Mouse (Mus musculus) limb, embryonic 12.5 days (tissue): ENCODE measurements around the gene Dgkq. TPM values are rescaled to one million over a fixed set of nuclear protein-coding genes. Genes with fewer than 3 reads are reported as not detected.

ENCODE experiments used
- ATAC-seq: fragments of 200-750 bp; cut with Nextera tagmentation; 2 replicates; pipeline ENCODE4 v1.8.0; 2017; ENCODE audit warnings: low read depth, moderate TSS enrichment; ENCODE audit not compliant: insufficient number of reproducible peaks, insufficient read depth, low FRiP score, low TSS enrichment
- H3K27ac ChIP-seq: fragments of 300-500 bp; sonication (generic); 2 replicates; pipeline ENCODE4 v1.5.1; 2016; ENCODE audit warnings: mild to moderate bottlenecking, moderate library complexity
- H3K27me3 ChIP-seq: fragments of 300-500 bp; sonication (generic); 2 replicates; pipeline ENCODE4 v1.6.1; 2016; ENCODE audit warnings: mild to moderate bottlenecking, moderate library complexity
- H3K36me3 ChIP-seq: fragments of 300-500 bp; sonication (generic); 2 replicates; pipeline ENCODE4 v1.6.1; 2016; ENCODE audit warnings: mild to moderate bottlenecking, moderate library complexity
- H3K4me1 ChIP-seq: fragments of 300-500 bp; sonication (generic); replicated peaks from 2 replicates; pipeline ENCODE4 v1.6.1; 2016
- H3K4me2 ChIP-seq: fragments of 300-500 bp; sonication (generic); 2 replicates; pipeline ENCODE4 v1.6.1; 2016; ENCODE audit warnings: mild to moderate bottlenecking, moderate library complexity
- H3K4me3 ChIP-seq: fragments of 300-500 bp; sonication (generic); replicated peaks from 2 replicates; pipeline ENCODE4 v1.5.1; 2016; ENCODE audit warnings: mild to moderate bottlenecking
- H3K9ac ChIP-seq: fragments of 300-500 bp; sonication (generic); replicated peaks from 2 replicates; pipeline ENCODE4 v1.6.1; 2016; ENCODE audit warnings: mild to moderate bottlenecking, moderate library complexity
- H3K9me3 ChIP-seq: fragments of 300-500 bp; sonication (generic); 2 replicates; pipeline ENCODE4 v1.6.1; 2016; ENCODE audit warnings: mild to moderate bottlenecking, moderate library complexity
- WGBS: fragments of 180-500 bp; shearing (Covaris S2); methylation state at CpG from one replicate; pipeline ENCODE4 v1.1.7; 2016; 5-methylcytosine and 5-hydroxymethylcytosine counted together
- polyA plus RNA-seq: library from polyadenylated mRNA; unstranded; fragments of >200 nt; fragmentation: Nextera tagmentation; extraction: Ambion mirVana; gene quantifications from 2 replicates; pipeline ENCODE4 v1.2.1, GENCODE M21; 2016

Dgkq gene
- polyA plus RNA-seq, 1 experiment from 2014 or later, result 17.6 TPM

GRCm38 (mm10) chr5:108654444-108654990 is 15.0 kb downstream of the Dgkq start:
- ATAC-seq, result no peak
- H3K36me3 ChIP-seq, result peaks cover 68% of the 10 kb centered on the region
- WGBS, result 93% methylated on average over 10 of the region's 10 CpGs

GRCm38 (mm10) chr5:108653341-108653740 is 16.1 kb downstream of the Dgkq start:
- no peak overlapping the region for H3K27ac ChIP-seq
- no peaks in the 10 kb centered on the region for H3K4me1 ChIP-seq
- peaks cover 80% of the 10 kb centered on the region for H3K36me3 ChIP-seq
- no peaks in the 10 kb centered on the region for H3K27me3 ChIP-seq
- H3K9me3 ChIP-seq, result no peaks in the 10 kb centered on the region
- no peak overlapping the region for H3K4me2 ChIP-seq
- no peak for ATAC-seq
- no peak overlapping the region for H3K4me3 ChIP-seq
- no peak overlapping the region for H3K9ac ChIP-seq
- WGBS, result 89% methylated on average over 6 of the region's 6 CpGs

More at GRCm38 (mm10) chr5:108654444-108654990, 15.0 kb downstream of the Dgkq start:
- Histone ChIP-seq H3K9ac (no peak overlapping the region), H3K27ac (no peak overlapping the region), H3K27me3 (no peaks in the 10 kb centered on the region), H3K4me3 (no peak overlapping the region), H3K9me3 (no peaks in the 10 kb centered on the region), H3K4me2 (no peak overlapping the region), H3K4me1 (peaks cover 9% of the 10 kb centered on the region)

- Histone ChIP-seq H3K4me2 (no peak overlapping the region), H3K36me3 (peaks cover 81% of the 10 kb centered on the region), H3K9me3 (no peaks in the 10 kb centered on the region), H3K4me3 (no peak overlapping the region), H3K27me3 (no peaks in the 10 kb centered on the region), H3K9ac (no peak overlapping the region), H3K4me1 (no peaks in the 10 kb centered on the region), H3K27ac (no peak overlapping the region)
- ATAC-seq, result peak; percentile 32; the same call in 1 of the 2 replicates
- 58% methylated on average over 1 of the region's 1 CpGs for WGBS
These were observed 17.6 kb downstream of the Dgkq start for GRCm38 (mm10) chr5:108651823-108652222.

- Histone ChIP-seq H3K4me3 (no peak overlapping the region), H3K4me2 (no peak overlapping the region), H3K9ac (no peak overlapping the region), H3K4me1 (no peaks in the 10 kb centered on the region), H3K27me3 (no peaks in the 10 kb centered on the region), H3K36me3 (peaks cover 81% of the 10 kb centered on the region), H3K27ac (no peak overlapping the region), H3K9me3 (no peaks in the 10 kb centered on the region)
- WGBS, result 85% methylated on average over 5 of the region's 5 CpGs
- ATAC-seq, result no peak
These were observed 18.2 kb downstream of the Dgkq start for GRCm38 (mm10) chr5:108651136-108651720.

GRCm38 (mm10) chr5:108650341-108650740 is 19.1 kb downstream of the Dgkq start:
- WGBS, result 84% methylated on average over 7 of the region's 7 CpGs
- Histone ChIP-seq H3K9ac (0 out of 2 replicates have a peak overlapping the region, but pooled peaks have one; percentile 12), H3K27me3 (no peaks in the 10 kb centered on the region), H3K4me3 (no peak overlapping the region), H3K27ac (no peak overlapping the region), H3K36me3 (peaks cover 81% of the 10 kb centered on the region), H3K9me3 (no peaks in the 10 kb centered on the region), H3K4me2 (no peak overlapping the region), H3K4me1 (no peaks in the 10 kb centered on the region)
- ATAC-seq, result no peak

GRCm38 (mm10) chr5:108648937-108649576 is 20.4 kb downstream of the Dgkq start:
- H3K9ac ChIP-seq, result no peak overlapping the region
- H3K4me2 ChIP-seq, result no peak overlapping the region
- H3K9me3 ChIP-seq, result no peaks in the 10 kb centered on the region
- WGBS, result 91% methylated on average over 11 of the region's 11 CpGs
- ATAC-seq, result no peak
- H3K4me1 ChIP-seq, result no peaks in the 10 kb centered on the region
- H3K36me3 ChIP-seq, result peaks cover 79% of the 10 kb centered on the region
- no peak overlapping the region for H3K4me3 ChIP-seq
- H3K27me3 ChIP-seq, result no peaks in the 10 kb centered on the region
- no peak overlapping the region for H3K27ac ChIP-seq

- peaks cover 74% of the 10 kb centered on the region for H3K36me3 ChIP-seq
- no peak overlapping the region for H3K27ac ChIP-seq
- no peak overlapping the region for H3K4me3 ChIP-seq
- H3K9me3 ChIP-seq, result no peaks in the 10 kb centered on the region
- no peak overlapping the region for H3K9ac ChIP-seq
- WGBS, result 90% methylated on average over 2 of the region's 2 CpGs
- H3K4me1 ChIP-seq, result no peaks in the 10 kb centered on the region
- H3K27me3 ChIP-seq, result no peaks in the 10 kb centered on the region
- no peak for ATAC-seq
- no peak overlapping the region for H3K4me2 ChIP-seq
These were observed 21.5 kb downstream of the Dgkq start for GRCm38 (mm10) chr5:108647820-108648465.

GRCm38 (mm10) chr5:108647311-108647710 is 22.2 kb downstream of the Dgkq start:
- Histone ChIP-seq H3K4me3 (no peak overlapping the region), H3K27me3 (no peaks in the 10 kb centered on the region), H3K9me3 (no peaks in the 10 kb centered on the region), H3K27ac (no peak overlapping the region), H3K4me2 (no peak overlapping the region), H3K36me3 (peaks cover 74% of the 10 kb centered on the region), H3K4me1 (no peaks in the 10 kb centered on the region), H3K9ac (no peak overlapping the region)
- WGBS, result 88% methylated on average over 2 of the region's 2 CpGs
- ATAC-seq, result no peak

GRCm38 (mm10) chr5:108646343-108646660 is 23.2 kb downstream of the Dgkq start:
- ATAC-seq, result no peak
- 0 out of 2 replicates have a peak overlapping the region, but pooled peaks have one; percentile 0 for H3K9ac ChIP-seq
- no peak overlapping the region for H3K27ac ChIP-seq
- H3K9me3 ChIP-seq, result no peaks in the 10 kb centered on the region
- H3K4me1 ChIP-seq, result no peaks in the 10 kb centered on the region
- peaks cover 76% of the 10 kb centered on the region for H3K36me3 ChIP-seq
- 92% methylated on average over 3 of the region's 3 CpGs for WGBS
- H3K4me3 ChIP-seq, result no peak overlapping the region
- H3K4me2 ChIP-seq, result no peak overlapping the region
- no peaks in the 10 kb centered on the region for H3K27me3 ChIP-seq

GRCm38 (mm10) chr5:108645651-108646342 is 23.7 kb downstream of the Dgkq start:
- Histone ChIP-seq H3K4me2 (no peak overlapping the region), H3K27ac (no peak overlapping the region), H3K36me3 (peaks cover 76% of the 10 kb centered on the region), H3K9ac (no peak overlapping the region), H3K27me3 (no peaks in the 10 kb centered on the region), H3K4me3 (no peak overlapping the region), H3K4me1 (no peaks in the 10 kb centered on the region), H3K9me3 (no peaks in the 10 kb centered on the region)
- ATAC-seq, result no peak
- WGBS, result 92% methylated on average over 9 of the region's 9 CpGs

GRCm38 (mm10) chr5:108643674-108644073 is 25.8 kb downstream of the Dgkq start:
- Histone ChIP-seq H3K4me3 (no peak overlapping the region), H3K36me3 (peaks cover 58% of the 10 kb centered on the region), H3K4me2 (no peak overlapping the region), H3K4me1 (no peaks in the 10 kb centered on the region), H3K9ac (no peak overlapping the region), H3K27me3 (no peaks in the 10 kb centered on the region), H3K9me3 (no peaks in the 10 kb centered on the region), H3K27ac (no peak overlapping the region)
- no peak for ATAC-seq
- WGBS, result 84% methylated on average over 2 of the region's 2 CpGs
